Mouse (Mus musculus) limb, embryonic 10.5 days (tissue): ENCODE results near the gene Rundc3a. TPM values are rescaled to one million over a fixed set of nuclear protein-coding genes. Genes with fewer than 3 reads are reported as not detected.

Experiments used
- DNase-seq: peaks from one replicate; pipeline ENCODE4 v3.0.0-alpha.2; 2017; ENCODE audit warnings: low spot score
- H3K27ac ChIP-seq: fragments of 300-500 bp; sonication (generic); 2 replicates; pipeline ENCODE4 v1.5.1; 2016; ENCODE audit warnings: mild to moderate bottlenecking
- H3K27me3 ChIP-seq: fragments of 300-500 bp; sonication (generic); 2 replicates; pipeline ENCODE4 v1.6.1; 2016; ENCODE audit warnings: low read depth, mild to moderate bottlenecking; ENCODE audit not compliant: poor library complexity, severe bottlenecking
- H3K36me3 ChIP-seq: fragments of 300-500 bp; sonication (generic); 2 replicates; pipeline ENCODE4 v1.6.1; 2016; ENCODE audit warnings: mild to moderate bottlenecking, moderate library complexity
- H3K4me1 ChIP-seq: fragments of 300-500 bp; sonication (generic); 2 replicates; pipeline ENCODE4 v1.6.1; 2016
- H3K4me3 ChIP-seq: fragments of 300-500 bp; sonication (generic); 2 replicates; pipeline ENCODE4 v1.5.1; 2016; ENCODE audit warnings: mild to moderate bottlenecking, moderate library complexity
- H3K9me3 ChIP-seq: fragments of 300-500 bp; sonication (generic); replicated peaks from 2 replicates; pipeline ENCODE4 v1.6.1; 2016; ENCODE audit warnings: mild to moderate bottlenecking
- WGBS: fragments of 180-500 bp; shearing (Covaris S2); methylation state at CpG from one replicate; pipeline ENCODE4 v1.1.7; 2016; 5-methylcytosine and 5-hydroxymethylcytosine counted together
- polyA plus RNA-seq: library from polyadenylated mRNA; unstranded; fragments of >200 nt; fragmentation: Nextera tagmentation; extraction: Ambion mirVana; gene quantifications from 2 replicates; pipeline ENCODE4 v1.2.1, GENCODE M21; 2016

Gene Rundc3a
- 1.2 and 1.3 TPM in 2 replicates for polyA plus RNA-seq

GRCm38 (mm10) chr11:102393238-102393634 lies at the start of gene Rundc3a:
TSS of gene Rundc3a (plus strand) at chr11:102393403.
- Histone ChIP-seq H3K4me3 (peak within 1 kb of the TSS; percentile 53), H3K27ac (peak within 1 kb of the TSS; percentile 4; the same call in 1 of the 2 replicates), H3K4me1 (peaks cover 29% of the 10 kb centered on the region), H3K9me3 (no peaks in the 10 kb centered on the region), H3K36me3 (no peaks in the 10 kb centered on the region), H3K27me3 (peaks cover 49% of the 10 kb centered on the region)
- WGBS = under 1% methylated on average over 34 of the region's 34 CpGs
- DNase-seq = peak; percentile 97

DNA sequence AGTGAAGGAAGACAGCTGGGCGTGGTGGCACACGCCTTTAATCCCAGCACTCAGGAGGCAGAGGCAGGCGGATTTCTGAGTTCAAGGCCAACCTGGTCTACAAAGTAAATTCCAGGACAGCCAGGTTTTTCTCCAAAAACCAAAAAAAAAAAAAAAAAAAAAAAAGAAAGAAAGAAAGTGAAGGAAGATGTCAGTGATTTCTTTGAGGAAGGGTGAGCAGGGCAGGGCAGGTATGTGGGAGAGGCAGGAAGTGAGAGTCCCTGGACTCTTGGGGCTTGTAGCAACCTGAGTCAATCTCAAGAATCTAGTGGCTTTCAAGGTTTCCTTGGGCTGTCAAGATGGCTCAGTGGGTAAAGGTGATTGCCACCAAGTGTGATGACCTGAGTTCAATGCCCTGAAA lies 48.7 kb upstream of the Rundc3a start:
- 84% methylated on average over 3 of the region's 3 CpGs for WGBS

DNA sequence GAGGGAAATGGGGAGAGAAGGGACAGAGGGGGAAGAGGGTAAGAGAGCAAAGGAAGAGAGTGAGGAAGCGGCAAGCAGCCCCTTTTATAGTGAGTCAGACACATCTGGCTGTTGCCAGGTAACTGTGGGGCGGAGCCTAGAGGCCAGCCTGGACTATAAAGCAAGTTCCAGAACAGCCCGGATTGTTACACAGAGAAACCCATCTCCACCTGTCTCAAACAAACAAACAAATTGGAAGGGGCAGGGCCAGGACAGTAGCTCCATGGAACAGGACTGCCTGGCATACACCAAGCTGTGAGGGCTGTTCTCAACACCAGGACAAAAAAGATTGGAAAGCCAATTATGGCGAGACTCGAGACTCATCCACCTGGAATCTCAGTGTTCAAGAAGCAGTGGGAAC lies 46.3 kb upstream of the Rundc3a start:
- WGBS = 60% methylated on average over 5 of the region's 5 CpGs
- H3K27ac ChIP-seq = no peak overlapping the region

More for the DNA sequence above, 48.7 kb upstream of the Rundc3a start:
- DNase-seq = no peak
- Histone ChIP-seq H3K27ac (no peak overlapping the region), H3K9me3 (no peaks in the 10 kb centered on the region), H3K4me1 (peaks cover 7% of the 10 kb centered on the region), H3K4me3 (no peak overlapping the region), H3K36me3 (no peaks in the 10 kb centered on the region), H3K27me3 (no peaks in the 10 kb centered on the region)

GRCm38 (mm10) chr11:102347683-102348082 lies 45.5 kb upstream of the Rundc3a start:
- H3K36me3 ChIP-seq = no peaks in the 10 kb centered on the region
- H3K4me3 ChIP-seq = no peak overlapping the region
- peaks cover 7% of the 10 kb centered on the region for H3K4me1 ChIP-seq
- H3K9me3 ChIP-seq = no peaks in the 10 kb centered on the region
- no peak for DNase-seq
- H3K27ac ChIP-seq = no peak overlapping the region
- H3K27me3 ChIP-seq = peaks cover 10% of the 10 kb centered on the region; the same call in 1 of the 2 replicates
- WGBS = 75% methylated on average over 5 of the region's 5 CpGs

More for the DNA sequence above, 46.3 kb upstream of the Rundc3a start:
- Histone ChIP-seq H3K27me3 (peaks cover 3% of the 10 kb centered on the region; the same call in 1 of the 2 replicates), H3K36me3 (no peaks in the 10 kb centered on the region), H3K9me3 (no peaks in the 10 kb centered on the region), H3K4me1 (peaks cover 7% of the 10 kb centered on the region), H3K4me3 (no peak overlapping the region)
- no peak for DNase-seq

DNA sequence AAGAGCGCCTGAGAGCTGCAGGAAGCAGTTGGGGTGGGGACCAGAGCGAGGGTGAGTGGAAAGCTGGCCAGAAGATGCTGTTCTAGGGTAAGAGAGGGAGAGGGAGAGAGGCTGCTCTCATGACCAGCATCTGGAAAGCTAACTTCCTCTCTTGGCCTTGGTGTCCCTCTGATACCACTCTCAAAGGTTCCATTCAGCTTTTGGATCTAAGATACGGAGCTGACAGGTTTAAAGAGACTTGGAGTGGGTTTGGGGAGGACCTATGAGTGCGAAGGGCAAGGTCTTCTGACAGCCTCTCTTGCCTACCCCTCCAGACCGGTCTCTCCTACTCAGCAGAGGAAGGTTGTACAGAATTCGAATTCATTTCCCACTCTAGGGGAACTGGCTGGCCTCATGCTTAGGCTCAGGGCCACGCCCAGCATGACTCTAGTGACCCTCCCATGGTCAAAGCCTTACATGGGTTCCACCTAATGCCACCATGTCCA lies 45.1 kb upstream of the Rundc3a start:
- DNase-seq = no peak
- no peak overlapping the region for H3K27ac ChIP-seq
- 90% methylated on average over 7 of the region's 7 CpGs for WGBS

DNA sequence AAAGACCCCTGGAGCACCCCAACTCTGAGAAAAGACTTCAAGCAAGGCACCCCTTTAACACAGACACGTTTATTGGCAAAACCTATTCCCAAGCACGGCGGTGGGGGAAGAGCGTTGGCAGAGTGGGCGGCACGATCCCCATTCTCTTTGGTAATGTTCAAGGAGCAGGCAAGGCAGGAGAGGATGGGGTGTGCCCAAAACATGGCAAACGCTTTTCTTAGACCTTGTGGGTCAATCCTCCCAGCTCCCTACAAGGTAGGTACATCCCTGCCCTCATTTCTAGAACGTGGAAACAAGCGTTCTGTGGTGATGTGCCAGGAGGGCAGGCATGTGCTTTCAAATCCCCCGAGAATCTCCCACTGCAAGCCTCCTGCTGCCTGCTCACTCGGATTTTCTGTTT lies 44.4 kb upstream of the Rundc3a start:
- H3K4me1 ChIP-seq = peaks cover 7% of the 10 kb centered on the region
- H3K4me3 ChIP-seq = no peak overlapping the region
- peaks cover 12% of the 10 kb centered on the region; the same call in 1 of the 2 replicates for H3K27me3 ChIP-seq
- H3K36me3 ChIP-seq = no peaks in the 10 kb centered on the region
- H3K27ac ChIP-seq = no peak overlapping the region
- WGBS = 87% methylated on average over 11 of the region's 11 CpGs
- no peaks in the 10 kb centered on the region for H3K9me3 ChIP-seq
- DNase-seq = no peak

More for the DNA sequence above, 45.1 kb upstream of the Rundc3a start:
- peaks cover 7% of the 10 kb centered on the region for H3K4me1 ChIP-seq
- H3K4me3 ChIP-seq = no peak overlapping the region
- H3K36me3 ChIP-seq = no peaks in the 10 kb centered on the region
- H3K27me3 ChIP-seq = peaks cover 12% of the 10 kb centered on the region; the same call in 1 of the 2 replicates
- H3K9me3 ChIP-seq = no peaks in the 10 kb centered on the region

- Histone ChIP-seq H3K4me1 (peaks cover 7% of the 10 kb centered on the region), H3K9me3 (no peaks in the 10 kb centered on the region), H3K4me3 (no peak overlapping the region), H3K27me3 (peaks cover 12% of the 10 kb centered on the region; the same call in 1 of the 2 replicates), H3K36me3 (no peaks in the 10 kb centered on the region), H3K27ac (no peak overlapping the region)
- no peak for DNase-seq
- 91% methylated on average over 3 of the region's 3 CpGs for WGBS
Measured at GRCm38 (mm10) chr11:102349189-102349954, 43.8 kb upstream of the Rundc3a start.

DNA sequence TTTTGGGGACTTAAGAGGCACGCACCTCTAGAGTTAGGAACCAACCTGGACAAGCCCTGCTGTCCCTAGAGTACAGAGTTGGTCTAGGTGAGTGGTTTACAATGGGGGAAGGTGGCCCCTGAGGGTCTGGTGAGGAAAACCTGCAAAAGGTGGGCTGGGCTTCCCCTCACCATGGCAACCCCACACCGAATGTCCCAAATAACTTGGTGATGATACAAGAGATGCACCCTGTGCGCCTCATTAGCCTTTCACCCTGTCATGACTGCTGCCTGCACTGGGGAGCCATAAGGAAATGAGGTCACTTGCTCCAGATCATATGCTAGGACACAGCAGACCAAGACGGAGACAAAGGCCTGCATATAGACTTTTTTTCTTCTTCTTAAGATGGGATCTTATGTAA lies 42.8 kb upstream of the Rundc3a start:
- Histone ChIP-seq H3K4me3 (no peak overlapping the region), H3K4me1 (peaks cover 7% of the 10 kb centered on the region), H3K27ac (no peak overlapping the region), H3K9me3 (no peaks in the 10 kb centered on the region), H3K36me3 (no peaks in the 10 kb centered on the region), H3K27me3 (peaks cover 12% of the 10 kb centered on the region; the same call in 1 of the 2 replicates)
- WGBS = 88% methylated on average over 4 of the region's 4 CpGs
- no peak for DNase-seq

DNA sequence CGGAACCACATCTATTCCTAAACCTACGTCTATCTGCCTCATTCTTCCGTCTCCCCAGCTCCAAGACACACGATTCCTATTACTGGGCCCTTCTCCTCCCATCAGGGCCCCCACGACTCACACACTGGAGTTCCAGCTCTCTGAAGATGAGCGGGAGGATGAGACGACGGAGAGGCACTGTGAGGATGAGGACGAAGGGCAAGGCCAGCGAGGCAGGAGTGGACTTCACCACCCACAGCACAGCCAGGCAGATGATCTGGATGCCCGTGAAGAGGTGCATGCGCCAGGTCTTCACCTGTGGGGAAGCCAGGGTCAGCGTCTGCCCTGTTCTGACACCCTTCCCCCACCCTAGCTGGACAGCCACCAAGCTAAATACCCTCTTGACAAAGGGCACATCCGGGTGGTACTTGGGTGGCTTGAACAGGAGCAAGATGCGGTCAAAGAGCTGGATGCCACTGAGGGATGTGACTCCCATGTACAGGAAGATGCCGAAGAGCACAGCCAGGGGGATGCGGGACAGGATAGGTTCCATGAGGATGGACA lies 42.2 kb upstream of the Rundc3a start:
- H3K4me3 ChIP-seq = no peak overlapping the region
- no peak overlapping the region for H3K27ac ChIP-seq
- no peak for DNase-seq
- H3K27me3 ChIP-seq = peaks cover 14% of the 10 kb centered on the region
- no peaks in the 10 kb centered on the region for H3K36me3 ChIP-seq
- peaks cover 7% of the 10 kb centered on the region for H3K4me1 ChIP-seq
- no peaks in the 10 kb centered on the region for H3K9me3 ChIP-seq
- 90% methylated on average over 17 of the region's 17 CpGs for WGBS

DNA sequence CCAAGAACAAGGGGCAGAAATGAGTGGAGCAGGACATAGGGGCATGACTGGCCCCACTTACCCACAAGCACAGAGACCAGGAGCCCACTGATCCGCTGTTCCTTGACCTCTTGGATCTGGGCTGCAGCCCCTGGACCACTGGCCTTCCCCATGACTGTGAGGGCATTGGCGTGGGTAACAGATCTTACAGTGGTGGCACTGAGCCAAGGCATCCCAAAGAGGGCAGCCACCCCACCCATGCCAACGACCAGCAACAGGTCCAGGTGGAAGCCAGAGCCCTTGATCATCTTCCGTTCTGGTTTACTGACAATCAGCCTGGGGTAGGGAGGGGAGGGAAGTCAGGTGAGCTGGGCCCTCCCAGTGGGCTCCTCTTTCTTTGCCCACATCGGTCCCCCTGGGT lies 40.8 kb upstream of the Rundc3a start:
- WGBS = 62% methylated on average over 5 of the region's 5 CpGs
- no peaks in the 10 kb centered on the region for H3K4me1 ChIP-seq
- H3K4me3 ChIP-seq = no peak overlapping the region
- H3K27me3 ChIP-seq = peaks cover 28% of the 10 kb centered on the region
- no peak for DNase-seq
- no peak overlapping the region for H3K27ac ChIP-seq
- H3K36me3 ChIP-seq = no peaks in the 10 kb centered on the region
- no peaks in the 10 kb centered on the region for H3K9me3 ChIP-seq

DNA sequence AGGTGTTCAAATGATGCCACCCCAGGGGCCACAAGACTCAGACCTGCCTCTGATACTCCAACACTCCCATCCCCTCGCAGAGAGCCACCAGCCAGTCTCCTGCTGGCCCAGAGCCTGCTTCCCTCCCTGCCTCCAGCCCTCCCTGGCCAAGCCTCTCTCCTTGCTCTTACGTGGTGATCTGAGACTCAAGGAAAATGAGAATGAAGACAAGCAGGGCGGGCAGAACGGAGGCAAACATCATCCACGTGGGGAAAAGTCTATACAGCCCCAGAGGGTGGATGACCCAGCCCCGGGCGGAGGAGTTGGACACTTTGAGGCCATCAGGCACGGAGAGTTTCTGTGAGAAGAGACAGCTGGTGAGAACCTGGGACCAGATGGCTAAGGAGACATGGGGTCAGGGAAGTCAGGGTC lies 40.2 kb upstream of the Rundc3a start:
- Histone ChIP-seq H3K36me3 (no peaks in the 10 kb centered on the region), H3K9me3 (no peaks in the 10 kb centered on the region), H3K27me3 (peaks cover 34% of the 10 kb centered on the region), H3K27ac (no peak overlapping the region), H3K4me1 (no peaks in the 10 kb centered on the region), H3K4me3 (no peak overlapping the region)
- WGBS = 40% methylated on average over 8 of the region's 8 CpGs
- DNase-seq = no peak

DNA sequence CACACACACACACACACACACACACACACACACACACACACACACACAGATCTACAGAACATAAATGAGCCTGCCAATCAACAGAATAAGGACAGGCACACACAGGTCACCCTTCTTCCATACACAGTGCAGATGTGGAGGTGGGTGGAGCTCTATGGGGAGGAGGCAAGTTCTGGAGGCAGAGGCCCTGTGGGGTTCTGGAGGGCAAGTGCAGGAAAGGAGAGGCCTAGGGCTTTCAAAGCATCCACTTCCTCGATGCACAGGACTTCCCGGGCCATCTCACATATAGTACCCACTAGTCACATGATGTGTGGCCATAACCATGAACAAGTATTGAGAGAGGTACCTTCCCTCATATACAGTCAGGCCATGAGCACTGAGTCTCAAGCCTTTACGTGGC lies 37.7 kb upstream of the Rundc3a start:
- WGBS = 84% methylated on average over 3 of the region's 3 CpGs
- Histone ChIP-seq H3K9me3 (no peaks in the 10 kb centered on the region), H3K36me3 (no peaks in the 10 kb centered on the region), H3K27ac (no peak overlapping the region), H3K27me3 (peaks cover 41% of the 10 kb centered on the region), H3K4me3 (no peak overlapping the region), H3K4me1 (no peaks in the 10 kb centered on the region)
- no peak for DNase-seq

- no peaks in the 10 kb centered on the region for H3K4me1 ChIP-seq
- no peak overlapping the region for H3K4me3 ChIP-seq
- no peak overlapping the region for H3K27ac ChIP-seq
- no peaks in the 10 kb centered on the region for H3K9me3 ChIP-seq
- H3K27me3 ChIP-seq = peaks cover 43% of the 10 kb centered on the region
- DNase-seq = no peak
- WGBS = 85% methylated on average over 12 of the region's 12 CpGs
- H3K36me3 ChIP-seq = no peaks in the 10 kb centered on the region
Measured at GRCm38 (mm10) chr11:102356190-102356589, 37.0 kb upstream of the Rundc3a start.
